Mouse (Mus musculus) G1E (cell line): ENCODE results near the gene Eps8l3.

ENCODE experiments used
- CTCF ChIP-seq: IDR thresholded peaks from 2 replicates; pipeline ENCODE4 v1.5.1; 2012; ENCODE audit warnings: low read depth, low read length, inconsistent platforms, mixed read lengths
- GATA1 ChIP-seq: IDR thresholded peaks from 2 replicates; pipeline ENCODE4 v1.6.1; 2012; ENCODE audit warnings: borderline replicate concordance, low read length, inconsistent platforms, mixed read lengths
- POLR2AphosphoS5 ChIP-seq: IDR thresholded peaks from 2 replicates; pipeline ENCODE4 v1.6.1; 2012; ENCODE audit warnings: low read depth, low read length, inconsistent platforms; ENCODE audit not compliant: insufficient replicate concordance

DNA sequence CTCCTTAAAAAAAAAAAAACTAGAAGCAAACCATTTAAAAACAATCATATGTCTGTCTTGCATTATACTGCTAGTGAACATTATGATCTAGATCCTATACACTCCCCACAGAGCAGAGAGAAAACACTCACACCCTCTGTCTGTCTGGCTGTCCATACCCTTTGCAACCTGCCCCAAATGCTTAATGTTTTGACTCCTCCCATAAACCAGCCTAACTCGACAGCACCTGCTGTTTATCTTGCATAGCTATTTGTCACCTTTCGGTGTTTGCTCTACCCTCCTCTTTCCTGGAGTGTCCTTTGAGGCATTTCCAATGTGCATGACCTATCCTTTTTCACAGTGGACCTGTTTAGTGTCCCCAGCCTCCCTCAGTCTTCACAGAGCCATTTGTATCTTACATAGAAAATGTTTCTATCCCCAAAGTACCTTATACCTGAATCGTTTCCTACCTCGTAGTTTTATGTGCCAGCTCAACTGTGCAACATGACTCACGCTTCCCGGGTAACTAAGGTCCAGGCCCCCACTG lies 18.2 kb downstream of the Eps8l3 start:
- TF ChIP-seq CTCF (no peak), POLR2AphosphoS5 (no peak), GATA1 (no peak)
